Mouse (Mus musculus) lung, postnatal 25 days (tissue): ENCODE measurements at regions not wholly inside any gene's neighbourhood (a gene's known extent, or its start where the extent isn't known, plus 50 kb on each side); places are given as distances from the start of the nearest gene placed in this dataset.
"Not testable (repeated sequence)": the region's sequence is repeated elsewhere in the genome, so short reads cannot be mapped to it uniquely, and the experiment has no call there.

ENCODE experiments used
- DNase-seq: peaks from one replicate; pipeline ENCODE4 v3.0.0; 2022; ENCODE audit warnings: low spot score

- DNase-seq, result no peak
Measured at GRCm38 (mm10) chr2:57185151-57185550, 52.3 kb upstream of the Gpd2 start.

- DNase-seq, result not testable (repeated sequence)
Measured at GRCm38 (mm10) chr2:57183108-57183507, 54.3 kb upstream of the Gpd2 start.

- DNase-seq, result peak; percentile 95
Measured at GRCm38 (mm10) chr2:57181692-57182541, 55.5 kb upstream of the Gpd2 start.

GRCm38 (mm10) chr2:57181350-57181691 is 56.1 kb upstream of the Gpd2 start:
- no peak for DNase-seq

DNA sequence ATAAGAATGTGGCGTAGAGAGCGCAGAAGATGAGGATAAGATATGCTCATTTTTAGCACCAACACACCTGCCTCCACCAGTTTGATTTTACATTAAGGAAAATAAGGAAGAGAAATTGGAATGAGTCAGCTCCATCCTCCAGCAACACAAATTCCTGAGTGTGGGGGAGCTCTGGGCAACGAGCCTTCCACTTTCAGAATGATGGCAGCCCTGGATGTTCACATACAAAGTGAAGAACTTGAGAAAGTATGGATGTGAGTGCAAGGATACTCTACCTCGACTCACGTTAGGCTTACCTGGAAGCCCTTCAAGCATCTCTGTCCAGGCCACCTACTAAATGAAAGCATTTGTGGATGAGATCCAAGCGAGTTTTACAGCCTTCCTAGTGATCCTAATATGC is 54.3 kb upstream of the Nr4a2 start:
- DNase-seq, result no peak

DNA sequence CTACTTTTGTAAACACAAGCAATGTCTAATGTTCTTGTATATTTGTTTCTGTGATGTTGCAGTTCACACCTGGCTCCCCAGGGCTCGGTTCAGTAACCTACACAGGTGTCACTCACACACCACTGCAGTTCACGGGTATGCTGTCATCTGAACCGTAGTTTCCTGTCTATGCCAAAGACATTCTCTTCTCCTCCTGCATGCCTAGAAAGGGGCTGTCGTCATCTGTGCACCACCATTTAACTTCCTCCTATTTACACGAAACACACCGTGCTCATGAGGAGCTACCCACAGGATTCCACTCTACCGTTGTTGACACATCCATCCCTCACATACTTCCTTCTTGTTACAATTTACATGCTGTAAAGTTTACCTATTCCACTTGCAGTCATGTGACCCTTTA is 52.7 kb upstream of the Nr4a2 start:
- no peak for DNase-seq

- no peak for DNase-seq
Measured at GRCm38 (mm10) chr2:57175219-57175618, 51.4 kb upstream of the Nr4a2 start.
